Mouse (Mus musculus) cerebellum, postnatal 4 days (tissue): ENCODE measurements around the gene Tie1.
A peak's percentile ranks its signal among the peaks of the same experiment; 100 is the strongest.

Experiments
- DNase-seq, 2 experiments: peaks; one replicate each; pipeline ENCODE4 v3.0.0; 2022; ENCODE audit warnings: low spot score in 2 of 2, mixed read lengths in 1 of 2

Tie1 gene

GRCm38 (mm10) chr4:118476773-118477530 lies 12.9 kb downstream of the Tie1 start:
- no peak for DNase-seq

DNA sequence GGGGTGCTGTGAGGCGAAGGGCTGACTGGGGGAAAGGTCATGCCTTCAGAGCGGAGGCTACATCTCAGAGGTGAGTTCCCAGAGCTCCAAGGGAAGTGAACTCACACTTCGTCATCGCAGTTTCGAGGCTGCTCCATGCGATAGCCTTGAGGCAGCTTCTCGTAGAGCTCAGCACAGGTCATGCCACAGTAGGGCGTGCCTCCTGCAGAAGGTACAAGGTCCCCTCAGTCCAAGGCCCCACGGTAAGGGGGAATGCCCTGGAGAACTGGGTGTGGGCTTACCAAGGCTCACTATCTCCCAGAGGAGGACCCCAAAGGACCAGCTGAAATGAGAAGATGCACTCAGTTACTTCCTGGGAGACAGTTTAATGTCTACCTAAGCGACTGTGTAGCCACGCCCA lies 17.2 kb downstream of the Tie1 start:
- DNase-seq = no peak

- DNase-seq = no peak
These were observed 18.6 kb downstream of the Tie1 start for GRCm38 (mm10) chr4:118471281-118471680.

DNA sequence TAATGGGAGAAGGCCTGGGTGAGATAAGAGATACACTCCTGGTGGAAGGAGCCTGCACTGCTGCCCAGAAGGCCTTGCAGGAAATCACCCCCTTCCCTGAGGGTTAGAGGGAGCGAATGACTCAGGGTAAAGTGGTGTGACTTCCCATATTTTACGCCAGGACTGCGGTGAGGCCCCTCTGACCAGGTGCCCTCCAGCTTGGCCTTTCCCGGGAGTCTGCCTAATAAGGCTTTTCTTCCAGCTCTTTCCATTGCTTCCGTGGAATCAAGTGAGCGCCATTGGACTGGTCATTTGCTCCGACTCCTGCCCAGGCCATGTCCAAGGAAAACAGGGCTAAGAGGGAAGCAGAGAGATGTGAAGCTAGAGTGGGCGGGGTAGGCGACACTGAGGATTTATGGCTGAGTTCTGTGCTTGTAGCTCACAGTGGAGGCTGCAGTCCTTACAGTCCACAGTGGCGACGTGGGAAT lies 24.1 kb downstream of the Tie1 start:
- DNase-seq = no peak

GRCm38 (mm10) chr4:118464956-118465355 lies 24.9 kb downstream of the Tie1 start:
- DNase-seq = no peak

DNA sequence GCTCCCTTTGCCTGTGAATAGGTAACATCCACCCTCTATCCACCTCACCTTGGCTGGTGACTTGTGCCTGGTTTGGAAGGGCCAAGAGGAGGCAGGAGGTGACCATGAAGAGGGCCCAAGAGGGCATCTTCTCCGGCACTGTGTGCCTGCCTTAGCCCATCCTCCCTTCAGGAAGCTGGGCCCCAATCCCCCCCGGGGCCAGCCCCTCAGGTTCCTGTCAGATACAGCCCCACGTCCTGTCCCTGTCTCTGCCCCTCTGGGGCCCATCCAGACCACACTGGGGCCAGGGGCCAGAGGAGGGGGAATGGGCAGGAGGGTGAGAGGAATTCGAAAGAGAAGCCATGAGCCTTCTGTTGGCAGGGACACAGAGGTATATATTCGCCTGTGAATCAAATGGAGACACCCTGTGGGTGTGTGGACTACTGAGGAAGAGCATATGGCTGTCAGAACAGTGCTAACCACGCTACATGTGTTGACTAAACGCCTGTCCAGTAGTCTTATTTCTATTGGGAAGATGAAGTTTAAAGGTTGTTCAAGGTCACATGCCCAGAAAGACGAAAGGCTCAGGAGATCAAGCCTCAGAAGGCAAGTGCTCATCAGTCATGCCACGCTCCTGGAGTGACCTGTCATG lies 32.4 kb downstream of the Tie1 start, which contains the start of gene Mpl:
TSS of gene Mpl (minus strand) at position 169 of the 631 bp plus-strand sequence.
- no peak for DNase-seq

- DNase-seq = no peak
These were observed 43.3 kb downstream of the Tie1 start for GRCm38 (mm10) chr4:118446415-118447153.

- DNase-seq = no peak
These were observed 44.0 kb downstream of the Tie1 start for GRCm38 (mm10) chr4:118445781-118446414.

- DNase-seq = no peak
These were observed 44.8 kb downstream of the Tie1 start for GRCm38 (mm10) chr4:118445088-118445487.

GRCm38 (mm10) chr4:118437829-118438253 lies 52.0 kb downstream of the Tie1 start:
- DNase-seq = no peak

- peak; percentile 72 to 88 for DNase-seq
These were observed 52.8 kb downstream of the Tie1 start, which contains the start of gene Cdc20 for GRCm38 (mm10) chr4:118436820-118437603. Cdc20 (minus strand) TSS chr4:118437352.

- no peak for DNase-seq
These were observed 57.5 kb downstream of the Tie1 start for GRCm38 (mm10) chr4:118432332-118432731.

DNA sequence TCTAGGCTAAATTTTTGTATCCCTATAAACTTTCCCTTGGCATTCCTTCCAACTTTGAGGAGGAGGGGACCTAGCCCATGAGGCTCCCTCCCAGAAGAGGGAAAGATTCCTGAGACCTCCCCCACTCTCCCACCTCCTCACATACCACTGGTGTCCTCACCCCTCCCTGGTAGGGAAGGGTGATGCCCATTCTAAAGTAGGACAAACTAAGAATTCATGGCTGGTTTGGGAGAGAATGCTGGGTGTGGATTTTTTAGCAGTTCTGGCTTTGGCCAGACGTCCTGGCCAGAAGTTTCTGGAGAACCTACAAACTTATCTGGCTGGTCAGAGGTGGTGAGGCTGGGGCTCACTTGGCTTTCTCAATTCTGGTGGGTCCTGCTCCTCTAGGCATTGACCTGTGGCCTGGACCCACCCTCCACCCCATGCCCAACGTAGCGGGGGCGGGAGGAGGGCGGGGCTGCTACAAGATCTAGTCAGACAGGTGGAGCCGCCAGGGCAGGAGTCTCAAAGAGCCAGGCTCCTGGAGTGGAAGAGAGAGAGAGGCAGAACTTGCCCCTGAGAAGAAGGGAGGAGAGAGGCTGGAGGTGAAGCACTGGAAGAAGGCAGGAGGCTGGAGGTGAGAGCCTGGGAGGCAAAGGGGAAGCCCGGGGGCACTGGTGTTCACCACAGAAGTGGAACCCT lies 60.5 kb downstream of the Tie1 start:
- DNase-seq = no peak

GRCm38 (mm10) chr4:118428531-118429214 lies 61.2 kb downstream of the Tie1 start:
- no peak for DNase-seq

DNA sequence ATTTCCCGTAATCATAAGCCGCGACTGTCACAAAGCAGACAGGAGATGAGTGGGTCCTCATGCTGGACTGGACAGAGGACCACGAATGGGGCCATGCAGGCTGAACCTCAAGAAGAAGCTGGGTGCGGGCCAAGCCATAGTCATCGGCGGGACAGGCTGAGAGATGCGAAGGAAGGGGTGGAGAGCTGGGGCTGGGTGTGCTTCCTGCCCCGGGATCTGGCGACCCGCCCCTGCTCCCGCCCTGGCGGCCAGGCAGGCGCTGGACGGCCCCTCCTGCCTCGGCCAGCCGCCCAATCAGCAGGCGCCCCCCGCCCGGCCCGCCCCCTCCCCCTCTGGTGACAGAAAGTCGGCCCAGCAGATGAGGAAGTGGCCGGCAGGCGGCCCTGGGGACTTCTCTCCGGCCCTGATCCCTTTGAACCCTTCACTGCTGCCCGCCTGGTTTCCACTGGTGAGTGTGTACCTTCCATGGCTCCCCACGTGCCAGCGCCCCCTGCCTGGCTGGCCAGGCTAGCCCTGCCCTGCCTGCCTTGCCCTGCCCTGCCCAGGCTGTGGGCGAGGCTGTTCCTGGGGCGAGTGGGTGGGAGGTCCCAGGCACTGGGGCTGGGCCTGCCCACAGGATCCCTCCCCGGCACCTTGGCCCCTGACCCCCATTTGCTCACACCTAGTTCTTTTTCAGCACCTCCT lies 62.0 kb downstream of the Tie1 start, which contains the start of gene Elovl1:
TSS of gene Elovl1 (plus strand) at position 326 of the 684 bp plus-strand sequence.
- DNase-seq = peak; percentile 57 to 81

DNA sequence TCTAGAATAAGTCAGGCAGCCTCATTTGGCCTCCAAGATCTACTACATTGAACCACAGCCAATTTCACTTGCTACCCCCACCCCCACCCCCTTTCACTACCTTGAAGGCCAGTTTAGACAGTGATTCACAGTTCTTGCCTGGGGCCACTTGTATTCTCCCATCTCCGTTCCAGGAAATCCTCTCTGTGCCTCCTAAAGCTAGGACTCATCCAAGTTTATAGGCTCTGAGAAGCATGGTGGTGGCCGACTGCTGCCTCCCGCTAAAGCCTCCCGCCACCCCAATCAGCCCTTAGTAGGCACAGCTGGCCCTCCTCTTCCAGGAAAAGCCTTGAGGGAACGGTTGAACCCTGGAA lies 62.5 kb downstream of the Tie1 start:
- no peak for DNase-seq

GRCm38 (mm10) chr4:118425374-118425773 lies 64.5 kb downstream of the Tie1 start:
- DNase-seq = no peak

- no peak for DNase-seq
These were observed 65.2 kb downstream of the Tie1 start for GRCm38 (mm10) chr4:118424541-118425160.

DNA sequence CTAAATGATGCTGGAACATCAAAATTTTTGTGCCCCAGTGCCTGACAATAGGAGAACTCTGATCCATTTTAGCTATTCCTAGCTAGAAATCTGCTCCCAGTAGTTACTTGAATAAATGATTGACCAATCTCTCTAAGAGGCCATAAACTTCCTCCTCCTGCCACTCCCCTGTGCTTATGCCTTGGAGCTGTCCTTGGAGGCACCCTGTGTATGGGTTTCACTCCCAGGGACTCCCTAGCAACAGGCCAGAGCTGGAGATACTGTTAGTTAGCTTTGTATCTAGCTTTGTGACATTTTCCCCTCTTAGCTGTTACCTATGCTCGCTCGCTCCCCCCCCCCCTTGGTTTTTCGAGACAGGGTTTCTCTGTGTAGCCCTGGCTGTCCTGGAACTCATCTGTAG lies 68.5 kb downstream of the Tie1 start:
- no peak for DNase-seq
